ENCODE assay signal across 19 mouse cellular contexts in genomic region chr15:99806171-99806570, GRCm38 (mm10). TPM values are rescaled to one million over a fixed set of nuclear protein-coding genes. Genes with fewer than 3 reads are reported as not detected.
A peak's percentile ranks its signal among the peaks of the same experiment; 100 is the strongest.
DNase-seq lines count a peak whose midpoint lies in the region; ATAC-seq and TF ChIP-seq lines count a peak whose summit lies in the region.
"Had no signal": no experiment of that assay in that cellular context is flagged by ENCODE, and none has a peak within 500 bp of the region (broad histone marks: within the 10 kb centered on the region; RNA-seq: fewer than 3 reads in every experiment).

No protein-coding gene starts in this region.

- H3K36me3 ChIP-seq in forebrain, embryonic 11.5 days (ENCODE audit: control insufficient read depth, insufficient read depth, low read length) = no peaks in the 10 kb centered on the region
- H3K36me3 ChIP-seq in forebrain, postnatal 0 days (ENCODE audit: insufficient read depth) = no peaks in the 10 kb centered on the region
- H3K36me3 ChIP-seq in myocyte (ENCODE audit: control insufficient read depth, insufficient read depth) = peaks cover 51% of the 10 kb centered on the region

- peaks cover 17% of the 10 kb centered on the region for H3K4me1 ChIP-seq in forebrain, embryonic 11.5 days (replicated peaks; ENCODE audit: control insufficient read depth, insufficient read depth, low read length)
- peaks cover 5% of the 10 kb centered on the region; the same call in 1 of the 2 replicates for H3K4me1 ChIP-seq in forebrain, postnatal 0 days (ENCODE audit: insufficient read depth)

- TF ChIP-seq CTCF in forebrain, postnatal 0 days (IDR thresholded peaks at IDR 0.05; ENCODE audit: low read depth) = no peak

- no peak for TF ChIP-seq POLR2A in myocyte (IDR thresholded peaks at IDR 0.05; ENCODE audit: insufficient read length, low read depth)

- peak; percentile 65 for DNase-seq in forebrain, embryonic 11.5 days (ENCODE audit: low spot score)
- no peak for DNase-seq in forebrain, postnatal 0 days
- DNase-seq in CD4-positive helper T cell, adult 2 months (ENCODE audit: low read depth, low spot score) = peak; percentile 7
- peak; percentile 67 for DNase-seq in embryo, embryonic 10.5 days (ENCODE audit: low spot score)
- no peak for DNase-seq in yolk sac, embryonic 10.5 days (ENCODE audit: low spot score)
- no peak for DNase-seq in kidney, adult 11 months
- DNase-seq: cerebellum, adult 11-12 months; gastrocnemius, postnatal 14 days; heart, postnatal 4 days; kidney, adult 18-20 months; kidney, postnatal 4 days; layer of hippocampus, postnatal 36 days; left cerebral cortex, postnatal 4 days; lung, postnatal 10 days had no signal

- H3K4me3 ChIP-seq in forebrain, embryonic 11.5 days (ENCODE audit: low read depth, low read length) = no peak overlapping the region
- H3K4me3 ChIP-seq in forebrain, postnatal 0 days (ENCODE audit: low read depth, low read length) = no peak overlapping the region
- no peak overlapping the region for H3K4me3 ChIP-seq in myocyte
- H3K4me3 ChIP-seq: stomach, embryonic 15.5 days had no signal

- ATAC-seq in forebrain, embryonic 11.5 days (replicated peaks; ENCODE audit: low FRiP score) = no peak
- ATAC-seq in forebrain, postnatal 0 days = no peak
- no peak for ATAC-seq in megakaryocyte, adult 5-6 weeks (ENCODE audit: poor library complexity, severe bottlenecking)

- H3K4me2 ChIP-seq in forebrain, embryonic 11.5 days (ENCODE audit: low read depth, low read length, severe bottlenecking) = no peak overlapping the region
- no peak overlapping the region for H3K4me2 ChIP-seq in forebrain, postnatal 0 days (ENCODE audit: low read depth)
- no peak overlapping the region for H3K4me2 ChIP-seq in myocyte (ENCODE audit: low read depth)
- H3K4me2 ChIP-seq: heart, embryonic 11.5 days; stomach, embryonic 15.5 days had no signal

- peaks cover 70% of the 10 kb centered on the region for H3K79me2 ChIP-seq in myocyte (ENCODE audit: control insufficient read depth, insufficient read depth)

- no peaks in the 10 kb centered on the region for H3K27me3 ChIP-seq in forebrain, embryonic 11.5 days (ENCODE audit: control insufficient read depth, insufficient read depth, low read length)
- H3K27me3 ChIP-seq in forebrain, postnatal 0 days (ENCODE audit: insufficient read depth, low read length) = no peaks in the 10 kb centered on the region
- H3K27me3 ChIP-seq in myocyte (ENCODE audit: control insufficient read depth, insufficient read depth, insufficient read length) = no peaks in the 10 kb centered on the region
- H3K27me3 ChIP-seq: stomach, embryonic 15.5 days had no signal

- no peaks in the 10 kb centered on the region for H3K9me3 ChIP-seq in forebrain, embryonic 11.5 days (ENCODE audit: control insufficient read depth, low read length)
- H3K9me3 ChIP-seq in forebrain, postnatal 0 days (ENCODE audit: low read length) = no peaks in the 10 kb centered on the region
- H3K9me3 ChIP-seq: stomach, embryonic 15.5 days had no signal

- H3K9ac ChIP-seq in forebrain, embryonic 11.5 days (ENCODE audit: low read length) = no peak overlapping the region
- no peak overlapping the region for H3K9ac ChIP-seq in forebrain, postnatal 0 days
- H3K9ac ChIP-seq: liver, embryonic 14.5 days; stomach, embryonic 15.5 days had no signal

- H3ac ChIP-seq in myocyte (ENCODE audit: control insufficient read depth, insufficient read length) = no peak overlapping the region

- 18% methylated on average over 7 of the region's 7 CpGs for WGBS in forebrain, embryonic 11.5 days
- WGBS in forebrain, postnatal 0 days = 25% methylated on average over 7 of the region's 7 CpGs

- H3K27ac ChIP-seq in forebrain, embryonic 11.5 days (ENCODE audit: low read depth, low read length) = no peak overlapping the region
- no peak overlapping the region for H3K27ac ChIP-seq in forebrain, postnatal 0 days (ENCODE audit: low read depth, low read length)
- H3K27ac ChIP-seq: liver, embryonic 14.5 days; stomach, embryonic 15.5 days had no signal

TF ChIP-seq in myocyte, 11 proteins besides CTCF, POLR2A, EP300 and RAD21:
- peak; percentile 57 for TF ChIP-seq POLR2AphosphoS2 (IDR thresholded peaks at IDR 0.05; ENCODE audit: insufficient read length, low read depth)
- TF ChIP-seq TCF3 (IDR thresholded peaks at IDR 0.05; ENCODE audit: insufficient read length, low read depth) = no peak
TF ChIP-seq in myocyte: peak in this region for 1.

RNA-seq across cellular contexts. Expression of gene Cers5, which starts 33.5 kb away (rescaled TPM):
- polyA plus RNA-seq in forebrain, embryonic 11.5 days (2014; fragmentation: Nextera tagmentation; extraction: Ambion mirVana) = 59.2 and 59.7 TPM in 2 replicates
- total RNA-seq in forebrain, postnatal 0 days (2014; rRNA removed) = 95.7 and 99.2 TPM in 2 replicates
- 69.5 and 76.8 TPM in 2 replicates for polyA plus RNA-seq in forebrain, postnatal 0 days (2015; fragmentation: Nextera tagmentation; extraction: Ambion mirVana)
- polyA plus RNA-seq in myocyte (2012; fragmentation: generic; extraction: Trizol) = 68.6 TPM
- 64.6 and 75.6 TPM in 2 replicates for total RNA-seq in megakaryocyte, adult 5-6 weeks (2015)
- 42.3 and 45.3 TPM in 2 replicates for total RNA-seq in megakaryocyte, adult 5-6 weeks (2017)

Comparison
In these comparisons a context has a peak if more than half of its experiments do, and no peak if none do; other contexts are left out.
1. DNase-seq: peak in forebrain, embryonic 11.5 days (single experiment), CD4-positive helper T cell, adult 2 months (single experiment) and embryo, embryonic 10.5 days (single experiment); none in forebrain, postnatal 0 days (single experiment), yolk sac, embryonic 10.5 days (single experiment) and kidney, adult 11 months (single experiment).